Mouse (Mus musculus): Measurements from ENCODE around the gene Prr7.

Prr7 gene

GRCm38 (mm10) chr13:55478036-55478435 is 14.0 kb downstream of the Prr7 start:
- DNase-seq: no peak

GRCm38 (mm10) chr13:55479008-55479407 is 14.9 kb downstream of the Prr7 start:
- no peak for DNase-seq

GRCm38 (mm10) chr13:55479929-55480328 is 15.9 kb downstream of the Prr7 start:
- no peak for DNase-seq

- DNase-seq: no peak
Measured at GRCm38 (mm10) chr13:55482542-55482941, 18.5 kb downstream of the Prr7 start.

- DNase-seq: no peak
Measured at GRCm38 (mm10) chr13:55483071-55483470, 19.0 kb downstream of the Prr7 start.

GRCm38 (mm10) chr13:55483593-55483992 is 19.5 kb downstream of the Prr7 start:
- DNase-seq: no peak

- DNase-seq: no peak
Measured at GRCm38 (mm10) chr13:55484520-55485088, 20.5 kb downstream of the Prr7 start.

GRCm38 (mm10) chr13:55486029-55486794 is 22.1 kb downstream of the Prr7 start:
- DNase-seq: no peak

- DNase-seq: peak; percentile 37
Measured at GRCm38 (mm10) chr13:55486916-55487577, 23.0 kb downstream of the Prr7 start.

GRCm38 (mm10) chr13:55487578-55488498 is 23.8 kb downstream of the Prr7 start, which contains the start of gene Dbn1:
Gene Dbn1, minus strand, starts transcription at chr13:55488111.
- no peak for DNase-seq

GRCm38 (mm10) chr13:55494257-55494656 is 30.2 kb downstream of the Prr7 start:
- DNase-seq: peak; percentile 36

- peak; percentile 86 for DNase-seq
Measured at GRCm38 (mm10) chr13:55494883-55495621, 31.0 kb downstream of the Prr7 start.

GRCm38 (mm10) chr13:55495702-55496101 is 31.6 kb downstream of the Prr7 start:
- no peak for DNase-seq

- no peak for DNase-seq
Measured at GRCm38 (mm10) chr13:55496661-55497060, 32.6 kb downstream of the Prr7 start.

- no peak for DNase-seq
Measured at GRCm38 (mm10) chr13:55498906-55499305, 34.8 kb downstream of the Prr7 start.

- no peak for DNase-seq
Measured at GRCm38 (mm10) chr13:55500575-55500974, 36.5 kb downstream of the Prr7 start.

GRCm38 (mm10) chr13:55502405-55502804 is 38.3 kb downstream of the Prr7 start:
- no peak for DNase-seq

GRCm38 (mm10) chr13:55504390-55504789 is 40.3 kb downstream of the Prr7 start:
- DNase-seq: no peak

GRCm38 (mm10) chr13:55505810-55506209 is 41.7 kb downstream of the Prr7 start:
- no peak for DNase-seq

- DNase-seq: peak; percentile 45
Measured at GRCm38 (mm10) chr13:55506697-55507096, 42.6 kb downstream of the Prr7 start.

- DNase-seq: no peak
Measured at GRCm38 (mm10) chr13:55507877-55508276, 43.8 kb downstream of the Prr7 start.

GRCm38 (mm10) chr13:55508531-55508930 is 44.5 kb downstream of the Prr7 start:
- DNase-seq: no peak

All from cerebellum, adult 9-11 months (tissue).